Mouse (Mus musculus) megakaryocyte, embryonic 14.5 days (primary cell): Measurements from ENCODE around the gene Sgta. TPM values are rescaled to one million over a fixed set of nuclear protein-coding genes. Genes with fewer than 3 reads are reported as not detected.
"Not testable (repeated sequence)": the region's sequence is repeated elsewhere in the genome, so short reads cannot be mapped to it uniquely, and the experiment has no call there.

Source experiments
- H3K27me3 ChIP-seq: replicated peaks from 2 replicates; pipeline ENCODE3; 2012; ENCODE audit warnings: inconsistent platforms
- H3K36me3 ChIP-seq: replicated peaks from 2 replicates; pipeline ENCODE3; 2012; ENCODE audit warnings: low read length, inconsistent platforms, mixed read lengths
- H3K4me1 ChIP-seq: 2 replicates; pipeline ENCODE4 v1.6.1; 2012; ENCODE audit warnings: inconsistent platforms
- H3K4me3 ChIP-seq: replicated peaks from 2 replicates; pipeline ENCODE3; 2012; ENCODE audit warnings: moderate library complexity, mild to moderate bottlenecking, inconsistent platforms
- H3K9me3 ChIP-seq: 2 replicates; pipeline ENCODE4 v1.6.1; 2012; ENCODE audit warnings: inconsistent platforms
- FLI1 ChIP-seq: IDR thresholded peaks from 2 replicates; pipeline ENCODE4 v1.6.1; 2012; ENCODE audit warnings: low read length, inconsistent platforms, mixed read lengths
- GATA1 ChIP-seq: IDR thresholded peaks from 3 replicates; pipeline ENCODE4 v1.6.1; 2012; ENCODE audit warnings: mixed read lengths, low read length, inconsistent platforms, borderline replicate concordance
- polyA plus RNA-seq: library from polyadenylated mRNA; stranded (reverse); fragments of >175 nt; gene quantifications from 2 replicates; pipeline ENCODE4 v1.2.3, GENCODE M21; 2012; ENCODE audit warnings: low replicate concordance; ENCODE audit not compliant: insufficient read depth

The Sgta gene
- polyA plus RNA-seq, 1 experiment: 262 TPM

GRCm38 (mm10) chr10:81082168-81082960 is 22.4 kb upstream of the Sgta start:
- H3K9me3 ChIP-seq: peaks cover 4% of the 10 kb centered on the region
- H3K4me1 ChIP-seq: peaks cover 7% of the 10 kb centered on the region; the same call in 1 of the 2 replicates
- peaks cover 4% of the 10 kb centered on the region for H3K27me3 ChIP-seq
- TF ChIP-seq GATA1 (no peak), FLI1 (no peak)
- no peak overlapping the region for H3K4me3 ChIP-seq
- H3K36me3 ChIP-seq: peaks cover 60% of the 10 kb centered on the region

GRCm38 (mm10) chr10:81080008-81080655 is 20.2 kb upstream of the Sgta start:
- Histone ChIP-seq H3K27me3 (no peaks in the 10 kb centered on the region), H3K36me3 (peaks cover 83% of the 10 kb centered on the region), H3K4me1 (peaks cover 16% of the 10 kb centered on the region), H3K4me3 (no peak overlapping the region), H3K9me3 (no peaks in the 10 kb centered on the region)
- TF ChIP-seq GATA1: no peak
- no peak for TF ChIP-seq FLI1

- no peak overlapping the region for H3K4me3 ChIP-seq
- H3K4me1 ChIP-seq: peaks cover 31% of the 10 kb centered on the region
- TF ChIP-seq FLI1 (no peak), GATA1 (no peak)
- no peaks in the 10 kb centered on the region for H3K27me3 ChIP-seq
- no peaks in the 10 kb centered on the region for H3K9me3 ChIP-seq
- H3K36me3 ChIP-seq: peaks cover 99% of the 10 kb centered on the region
Observed at GRCm38 (mm10) chr10:81077916-81078315, 17.9 kb upstream of the Sgta start.

- peaks cover 98% of the 10 kb centered on the region for H3K36me3 ChIP-seq
- H3K9me3 ChIP-seq: no peaks in the 10 kb centered on the region
- H3K27me3 ChIP-seq: no peaks in the 10 kb centered on the region
- peaks cover 36% of the 10 kb centered on the region for H3K4me1 ChIP-seq
- no peak for TF ChIP-seq FLI1
- no peak for TF ChIP-seq GATA1
- H3K4me3 ChIP-seq: no peak overlapping the region
Observed at GRCm38 (mm10) chr10:81076356-81076755, 16.4 kb upstream of the Sgta start.

GRCm38 (mm10) chr10:81075734-81076133 is 15.8 kb upstream of the Sgta start:
- Histone ChIP-seq H3K4me3 (no peak overlapping the region), H3K4me1 (peaks cover 42% of the 10 kb centered on the region), H3K36me3 (peaks cover 92% of the 10 kb centered on the region), H3K27me3 (no peaks in the 10 kb centered on the region), H3K9me3 (no peaks in the 10 kb centered on the region)
- TF ChIP-seq GATA1 (no peak), FLI1 (no peak)

- Histone ChIP-seq H3K9me3 (no peaks in the 10 kb centered on the region), H3K4me3 (no peak overlapping the region), H3K4me1 (peaks cover 64% of the 10 kb centered on the region), H3K36me3 (peaks cover 69% of the 10 kb centered on the region), H3K27me3 (no peaks in the 10 kb centered on the region)
- TF ChIP-seq GATA1: no peak
- TF ChIP-seq FLI1: no peak
Observed at GRCm38 (mm10) chr10:81073464-81073863, 13.5 kb upstream of the Sgta start.

GRCm38 (mm10) chr10:81072290-81072689 is 12.3 kb upstream of the Sgta start:
- peaks cover 57% of the 10 kb centered on the region for H3K36me3 ChIP-seq
- no peaks in the 10 kb centered on the region for H3K9me3 ChIP-seq

GRCm38 (mm10) chr10:81069836-81070235 is 9.9 kb upstream of the Sgta start, which contains the start of gene Thop1:
Gene Thop1 (plus strand): TSS chr10:81070035.
- no peak for TF ChIP-seq GATA1
- TF ChIP-seq FLI1: no peak
- peaks cover 59% of the 10 kb centered on the region for H3K4me1 ChIP-seq
- H3K27me3 ChIP-seq: no peaks in the 10 kb centered on the region
- peak within 1 kb of the TSS; percentile 95 for H3K4me3 ChIP-seq
- H3K9me3 ChIP-seq: no peaks in the 10 kb centered on the region
- peaks cover 33% of the 10 kb centered on the region for H3K36me3 ChIP-seq

More at GRCm38 (mm10) chr10:81072290-81072689, 12.3 kb upstream of the Sgta start:
- peaks cover 69% of the 10 kb centered on the region for H3K4me1 ChIP-seq
- no peaks in the 10 kb centered on the region for H3K27me3 ChIP-seq
- H3K4me3 ChIP-seq: peak overlapping the region; percentile 24
- TF ChIP-seq FLI1: no peak
- TF ChIP-seq GATA1: no peak

- H3K36me3 ChIP-seq: peaks cover 21% of the 10 kb centered on the region
- H3K4me1 ChIP-seq: peaks cover 53% of the 10 kb centered on the region
- H3K9me3 ChIP-seq: no peaks in the 10 kb centered on the region
- no peak overlapping the region for H3K4me3 ChIP-seq
- no peaks in the 10 kb centered on the region for H3K27me3 ChIP-seq
- TF ChIP-seq GATA1 (no peak), FLI1 (no peak)
Observed at GRCm38 (mm10) chr10:81068706-81069105, 8.7 kb upstream of the Sgta start.

- not testable (repeated sequence) for H3K4me3 ChIP-seq, H3K9me3 ChIP-seq, H3K36me3 ChIP-seq, H3K27me3 ChIP-seq
- peaks cover 25% of the 10 kb centered on the region for H3K4me1 ChIP-seq
Observed at GRCm38 (mm10) chr10:81064519-81064918, 4.5 kb upstream of the Sgta start.
